Mouse (Mus musculus): ENCODE measurements around the gene Fbxw2. TPM values are rescaled to one million over a fixed set of nuclear protein-coding genes. Genes with fewer than 3 reads are reported as not detected.
A peak's percentile ranks its signal among the peaks of the same experiment; 100 is the strongest.
"Not testable (repeated sequence)": the region's sequence is repeated elsewhere in the genome, so short reads cannot be mapped to it uniquely, and the experiment has no call there.

The Fbxw2 gene
- polyA plus RNA-seq, 1 experiment: 71.0 TPM

- no peak for DNase-seq (ENCODE audit: low spot score)
Measured at GRCm38 (mm10) chr2:34772252-34773235, 53.6 kb downstream of the Fbxw2 start.

GRCm38 (mm10) chr2:34771368-34772226 lies 54.5 kb downstream of the Fbxw2 start, which contains the start of gene Hspa5:
TSS of gene Hspa5 (plus strand) at chr2:34771970.
- DNase-seq (ENCODE audit: low spot score): peak; percentile 98

- no peak for DNase-seq (ENCODE audit: low spot score)
Measured at GRCm38 (mm10) chr2:34770951-34771350, 55.2 kb downstream of the Fbxw2 start.

DNA sequence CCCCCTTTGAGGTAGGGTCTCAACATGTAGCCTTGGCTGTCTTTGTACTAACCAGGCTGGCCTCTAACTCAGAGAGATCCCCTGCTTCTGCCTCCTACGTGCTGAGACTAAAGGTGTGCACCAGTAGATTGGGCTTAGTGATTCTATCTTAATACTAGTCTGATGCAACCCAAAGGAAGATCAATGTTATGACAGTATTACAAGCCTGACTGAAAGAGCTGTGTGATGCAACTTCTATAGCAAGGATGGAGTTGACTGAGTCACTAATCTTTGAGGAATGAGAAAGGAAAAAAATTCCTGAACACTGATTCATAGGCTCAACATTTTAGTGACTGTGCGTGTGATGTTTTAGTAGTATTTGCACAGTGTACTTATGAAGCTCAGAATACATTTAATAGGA lies 56.1 kb downstream of the Fbxw2 start:
- no peak for DNase-seq (ENCODE audit: low spot score)

- no peak for DNase-seq (ENCODE audit: low spot score)
Measured at GRCm38 (mm10) chr2:34764801-34765200, 61.3 kb downstream of the Fbxw2 start.

DNA sequence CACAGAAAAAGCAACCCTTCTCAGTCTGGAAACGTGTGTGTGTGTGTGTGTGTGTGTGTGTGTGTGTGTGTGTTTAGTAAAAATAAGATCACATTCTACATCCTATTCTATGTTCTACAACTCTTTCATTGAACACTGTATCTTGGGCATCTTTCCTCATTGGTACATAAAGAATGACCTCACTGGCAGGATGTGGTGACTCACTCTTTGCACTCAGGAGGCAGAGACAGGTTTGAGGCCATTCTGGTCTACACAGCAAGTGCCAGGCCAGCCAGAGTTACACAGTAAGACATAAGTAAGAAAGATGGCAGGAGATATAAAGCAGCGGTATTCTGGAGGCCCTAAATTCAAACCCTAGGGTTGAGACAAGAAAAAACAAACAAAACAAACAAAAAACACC lies 63.2 kb downstream of the Fbxw2 start:
- no peak for DNase-seq (ENCODE audit: low spot score)

DNA sequence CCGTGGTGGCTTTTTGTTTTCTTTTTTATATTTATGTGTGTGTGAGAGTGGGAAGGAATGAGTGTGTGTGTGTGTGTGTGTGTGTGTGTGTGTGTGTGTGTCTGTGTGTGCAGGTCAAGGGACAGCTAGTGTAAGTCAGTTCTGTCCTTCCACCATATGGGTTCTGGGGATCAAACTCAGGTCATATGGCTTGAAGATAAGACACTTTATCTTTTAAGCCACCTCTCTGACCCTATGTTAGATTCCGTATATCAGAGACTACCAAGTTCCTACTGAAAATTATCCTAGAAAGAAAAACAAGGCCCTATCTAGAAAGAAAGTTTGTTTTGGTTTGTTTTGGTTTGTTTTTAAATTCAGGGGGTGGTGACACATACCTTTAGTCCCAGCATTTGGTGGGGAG lies 63.9 kb downstream of the Fbxw2 start:
- no peak for DNase-seq (ENCODE audit: low spot score)

DNA sequence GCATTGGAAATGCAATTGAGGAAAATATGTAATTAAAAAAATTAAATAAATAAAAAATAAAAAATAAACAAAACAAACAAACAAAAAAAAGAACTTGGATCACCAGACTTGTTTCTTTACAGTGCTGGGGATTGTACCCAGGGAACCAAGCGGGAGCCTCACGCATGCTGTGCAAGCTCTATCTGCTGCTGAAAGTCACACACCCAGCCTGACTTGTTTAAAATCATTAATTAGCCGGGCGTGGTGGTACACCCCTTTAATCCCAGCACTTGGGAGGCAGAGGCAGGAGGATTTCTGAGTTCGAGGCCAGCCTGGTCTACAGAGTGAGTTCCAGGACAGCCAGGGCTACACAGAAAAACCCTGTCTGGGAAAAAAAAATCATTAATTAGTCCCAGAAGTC lies 64.8 kb downstream of the Fbxw2 start:
- DNase-seq (ENCODE audit: low spot score): not testable (repeated sequence)

GRCm38 (mm10) chr2:34757341-34757740 lies 68.8 kb downstream of the Fbxw2 start:
- DNase-seq (ENCODE audit: low spot score): no peak

- no peak for DNase-seq (ENCODE audit: low spot score)
Measured at GRCm38 (mm10) chr2:34754551-34755358, 71.4 kb downstream of the Fbxw2 start, which contains the start of gene Gapvd1. TSS of gene Gapvd1 (minus strand) at chr2:34755232.

Other genes starting within 250 kb of the Fbxw2 start
- 26.6 and 32.5 TPM in 2 replicates for gene Gapvd1, start 71.1 kb downstream of the Fbxw2 start, polyA plus RNA-seq (2012; rRNA removed)
- gene Hspa5, start 54.3 kb downstream of the Fbxw2 start, polyA plus RNA-seq (2012; rRNA removed): 272 and 309 TPM in 2 replicates
- gene Rabepk, start 26.4 kb downstream of the Fbxw2 start, polyA plus RNA-seq (2012; rRNA removed): 15.4 and 17.0 TPM in 2 replicates
- 0.04 and 0.08 TPM in 2 replicates for gene Gm34653, start 6.7 kb upstream of the Fbxw2 start, polyA plus RNA-seq (2012; rRNA removed)
- 1.9 and 3.0 TPM in 2 replicates for gene Cutal, start 48.1 kb upstream of the Fbxw2 start, polyA plus RNA-seq (2012; rRNA removed)
- gene Psmd5, start 48.7 kb upstream of the Fbxw2 start, polyA plus RNA-seq (2012; rRNA removed): 44.8 and 54.0 TPM in 2 replicates
- gene Phf19, start 87.7 kb upstream of the Fbxw2 start, polyA plus RNA-seq (2012; rRNA removed): 4.5 and 4.7 TPM in 2 replicates
- 5.9 and 6.6 TPM in 2 replicates for gene Traf1, start 135.5 kb upstream of the Fbxw2 start, polyA plus RNA-seq (2012; rRNA removed)
- gene Hc, start 235.1 kb upstream of the Fbxw2 start, polyA plus RNA-seq (2012; rRNA removed): 0.40 and 0.56 TPM in 2 replicates

Data from urinary bladder, adult 2 months (tissue).